Mouse (Mus musculus) testis, adult 2 months (tissue): ENCODE data around the gene Rsu1. TPM values are rescaled to one million over a fixed set of nuclear protein-coding genes. Genes with fewer than 3 reads are reported as not detected.

Experiments used
- H3K27ac ChIP-seq: fragments of 200-500 bp; 2 replicates; pipeline ENCODE4 v1.5.1; 2012; ENCODE audit warnings: low read depth, low read length; ENCODE audit not compliant: control insufficient read depth, insufficient read depth
- H3K27me3 ChIP-seq: fragments of 200-500 bp; 2 replicates; pipeline ENCODE4 v1.6.1; 2012; ENCODE audit warnings: mild to moderate bottlenecking, low read length, moderate library complexity; ENCODE audit not compliant: control insufficient read depth, insufficient read depth
- H3K36me3 ChIP-seq: fragments of 200-500 bp; 2 replicates; pipeline ENCODE4 v1.6.1; 2012; ENCODE audit warnings: mild to moderate bottlenecking, low read length; ENCODE audit not compliant: control insufficient read depth, insufficient read depth
- H3K4me1 ChIP-seq: fragments of 200-500 bp; 2 replicates; pipeline ENCODE4 v1.6.1; 2012; ENCODE audit warnings: low read length; ENCODE audit not compliant: control insufficient read depth, insufficient read depth
- H3K4me3 ChIP-seq: fragments of 200-500 bp; 2 replicates; pipeline ENCODE4 v1.5.1; 2012; ENCODE audit warnings: low read depth, mild to moderate bottlenecking, low read length, moderate library complexity, mixed read lengths; ENCODE audit not compliant: control insufficient read depth
- CTCF ChIP-seq: fragments of 200-500 bp; IDR thresholded peaks from 2 replicates; pipeline ENCODE4 v1.5.1; 2012; ENCODE audit warnings: low read depth, mild to moderate bottlenecking, inconsistent platforms, low read length, moderate library complexity; ENCODE audit not compliant: control insufficient read depth, insufficient read depth, insufficient replicate concordance
- POLR2A ChIP-seq: fragments of 200-500 bp; IDR thresholded peaks from 2 replicates; pipeline ENCODE4 v1.6.1; 2012; ENCODE audit warnings: low read depth, mild to moderate bottlenecking, inconsistent platforms, low read length, moderate library complexity; ENCODE audit not compliant: control insufficient read depth
- polyA plus RNA-seq: library from polyadenylated mRNA; depleted of rRNA; stranded (reverse); fragments of >200 nt; gene quantifications from 2 replicates; pipeline ENCODE4 v1.2.3, GENCODE M21; 2012

Rsu1 gene
- polyA plus RNA-seq, 1 experiment, result 11.7 TPM

- H3K4me3 ChIP-seq, result no peak overlapping the region
- no peak overlapping the region for H3K27ac ChIP-seq
- no peaks in the 10 kb centered on the region for H3K27me3 ChIP-seq
- TF ChIP-seq POLR2A (no peak), CTCF (no peak)
- H3K4me1 ChIP-seq, result no peaks in the 10 kb centered on the region
- no peaks in the 10 kb centered on the region for H3K36me3 ChIP-seq
Observed at GRCm38 (mm10) chr2:13088266-13088665, 182.9 kb downstream of the Rsu1 start.

- H3K36me3 ChIP-seq, result no peaks in the 10 kb centered on the region
Observed at GRCm38 (mm10) chr2:13087811-13088210, 183.4 kb downstream of the Rsu1 start.

GRCm38 (mm10) chr2:13084223-13084622 is 187.0 kb downstream of the Rsu1 start:
- Histone ChIP-seq H3K27ac (no peak overlapping the region), H3K4me3 (no peak overlapping the region), H3K36me3 (no peaks in the 10 kb centered on the region), H3K27me3 (no peaks in the 10 kb centered on the region), H3K4me1 (no peaks in the 10 kb centered on the region)
- TF ChIP-seq POLR2A (no peak), CTCF (no peak)

More at GRCm38 (mm10) chr2:13087811-13088210, 183.4 kb downstream of the Rsu1 start:
- Histone ChIP-seq H3K27ac (no peak overlapping the region), H3K4me1 (no peaks in the 10 kb centered on the region), H3K27me3 (no peaks in the 10 kb centered on the region), H3K4me3 (no peak overlapping the region)
- TF ChIP-seq POLR2A (no peak), CTCF (no peak)

DNA sequence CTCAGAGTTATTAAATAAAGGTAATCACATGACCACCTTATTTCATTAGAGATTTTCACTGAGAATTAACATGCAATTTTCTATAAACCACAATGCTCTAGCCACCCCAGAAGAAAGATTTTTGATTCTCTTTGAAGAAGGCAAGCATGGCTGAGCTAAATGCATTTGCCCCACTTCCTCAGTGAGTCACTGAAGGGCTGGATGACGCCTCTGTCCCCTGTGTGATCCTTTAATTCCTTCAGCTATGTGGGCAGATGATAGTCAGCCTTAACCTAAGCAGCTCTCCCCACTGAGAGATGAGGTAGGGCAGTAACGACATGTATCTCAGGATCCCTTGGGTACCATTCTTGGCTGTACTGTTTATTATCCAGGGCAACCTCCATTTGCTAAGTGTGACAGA is 190.7 kb downstream of the Rsu1 start:
- TF ChIP-seq POLR2A (no peak), CTCF (no peak)
- no peaks in the 10 kb centered on the region for H3K27me3 ChIP-seq
- H3K4me3 ChIP-seq, result no peak overlapping the region
- no peaks in the 10 kb centered on the region for H3K36me3 ChIP-seq
- no peak overlapping the region for H3K27ac ChIP-seq
- no peaks in the 10 kb centered on the region for H3K4me1 ChIP-seq

DNA sequence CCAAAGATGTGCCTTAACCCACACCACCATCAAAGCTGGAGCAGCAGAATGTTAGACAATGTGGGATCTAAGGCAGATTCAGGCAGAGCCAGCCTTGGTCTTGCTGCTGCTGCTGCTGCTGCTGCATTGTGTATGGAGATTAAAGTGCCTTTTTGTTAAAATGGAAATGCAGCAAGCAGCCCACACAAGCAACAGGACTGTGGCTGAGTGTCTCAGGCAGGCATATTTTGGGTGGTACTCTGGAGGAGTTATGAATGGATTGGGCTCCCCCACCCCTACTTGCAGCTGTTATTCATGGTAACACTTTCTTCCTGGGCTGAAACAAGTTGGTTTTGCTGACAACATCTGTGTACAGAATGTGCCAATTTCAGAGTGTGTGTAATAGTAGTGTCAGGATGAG is 199.0 kb downstream of the Rsu1 start:
- Histone ChIP-seq H3K36me3 (no peaks in the 10 kb centered on the region), H3K27me3 (no peaks in the 10 kb centered on the region), H3K4me3 (no peak overlapping the region), H3K27ac (no peak overlapping the region), H3K4me1 (no peaks in the 10 kb centered on the region)
- TF ChIP-seq CTCF (no peak), POLR2A (no peak)

GRCm38 (mm10) chr2:13060426-13061170 is 210.6 kb downstream of the Rsu1 start:
- Histone ChIP-seq H3K27me3 (no peaks in the 10 kb centered on the region), H3K36me3 (no peaks in the 10 kb centered on the region), H3K4me3 (no peak overlapping the region), H3K27ac (no peak overlapping the region), H3K4me1 (no peaks in the 10 kb centered on the region)
- TF ChIP-seq POLR2A, result no peak
- TF ChIP-seq CTCF, result no peak

DNA sequence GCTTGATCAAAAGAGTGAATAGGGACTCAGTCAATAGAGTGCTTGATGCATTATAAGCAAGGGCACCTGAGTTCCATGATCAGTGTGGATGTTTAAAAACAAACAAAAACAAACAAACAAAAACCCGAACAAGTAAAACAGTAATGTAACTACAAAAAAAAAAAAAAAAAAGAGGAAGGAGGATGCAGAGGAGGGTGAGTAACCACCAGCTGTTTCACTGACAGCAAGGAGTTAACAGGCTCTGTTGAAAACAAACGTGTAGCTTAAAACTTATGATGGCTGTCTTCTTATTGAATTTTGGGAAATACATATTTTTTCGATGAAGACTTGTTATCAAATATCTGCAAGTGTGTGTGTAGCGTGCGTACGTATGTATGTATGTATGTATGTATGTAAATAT is 222.6 kb downstream of the Rsu1 start:
- TF ChIP-seq CTCF (no peak), POLR2A (no peak)
- Histone ChIP-seq H3K4me1 (no peaks in the 10 kb centered on the region), H3K4me3 (no peak overlapping the region), H3K27me3 (no peaks in the 10 kb centered on the region), H3K27ac (no peak overlapping the region), H3K36me3 (no peaks in the 10 kb centered on the region)
